Mouse (Mus musculus) liver, embryonic 14.5 days (tissue): ENCODE measurements around the gene Ascc3. TPM values are rescaled to one million over a fixed set of nuclear protein-coding genes. Genes with fewer than 3 reads are reported as not detected.

ENCODE experiments used
- ATAC-seq: fragments of 200-750 bp; cut with Nextera tagmentation; 2 replicates; pipeline ENCODE4 v1.8.0; 2017; ENCODE audit warnings: moderate number of reproducible peaks, mild to moderate bottlenecking, moderate library complexity; ENCODE audit not compliant: insufficient read depth
- DNase-seq, 3 experiments: peaks; one replicate each; pipeline ENCODE4 v3.0.0-alpha.2; 2012 to 2013; ENCODE audit warnings: low read depth in 3 of 3, low spot score in 3 of 3
- H3K27ac ChIP-seq: fragments of 300-500 bp; sonication (generic); 2 replicates; pipeline ENCODE4 v1.5.1; 2014; ENCODE audit warnings: moderate library complexity, mild to moderate bottlenecking, control low read depth, inconsistent platforms
- H3K27me3 ChIP-seq: fragments of 300-500 bp; sonication (generic); 2 replicates; pipeline ENCODE4 v1.6.1; 2014; ENCODE audit warnings: mild to moderate bottlenecking, low read length, moderate library complexity; ENCODE audit not compliant: control insufficient read depth, insufficient read depth
- H3K36me3 ChIP-seq: fragments of 300-500 bp; sonication (generic); replicated peaks from 2 replicates; pipeline ENCODE4 v1.6.1; 2014; ENCODE audit warnings: low read depth; ENCODE audit not compliant: control insufficient read depth, insufficient read depth
- H3K4me1 ChIP-seq, 2 experiments: fragments of 200-500 bp in 1 of 2; fragments of 300-500 bp in 1 of 2; sonication (generic) in 1 of 2; replicated peaks; 2 replicates each; pipeline ENCODE4 v1.6.1; 2012 to 2014; ENCODE audit warnings: antibody characterized with exemption in 1 of 2, inconsistent platforms in 1 of 2, low read length in 1 of 2; ENCODE audit not compliant: control insufficient read depth in 2 of 2, insufficient read depth in 2 of 2
- H3K4me2 ChIP-seq: fragments of 300-500 bp; sonication (generic); 2 replicates; pipeline ENCODE4 v1.6.1; 2014; ENCODE audit warnings: low read depth, mild to moderate bottlenecking, control low read depth, moderate library complexity
- H3K4me3 ChIP-seq, 2 experiments: fragments of 200-500 bp in 1 of 2; fragments of 300-500 bp in 1 of 2; sonication (generic) in 1 of 2; 2 replicates each; pipeline ENCODE4 v1.5.1; 2012 to 2014; ENCODE audit warnings: low read depth in 2 of 2, low read length in 2 of 2, mild to moderate bottlenecking in 2 of 2, control low read depth in 1 of 2, inconsistent platforms in 1 of 2, moderate library complexity in 1 of 2; ENCODE audit not compliant: insufficient read depth in 1 of 2
- H3K9ac ChIP-seq: fragments of 300-500 bp; sonication (generic); replicated peaks from 2 replicates; pipeline ENCODE4 v1.6.1; 2014; ENCODE audit warnings: mild to moderate bottlenecking, control low read depth, moderate library complexity
- H3K9me3 ChIP-seq: fragments of 300-500 bp; sonication (generic); 2 replicates; pipeline ENCODE4 v1.6.1; 2016; ENCODE audit warnings: low read length, mixed read lengths; ENCODE audit not compliant: control insufficient read depth
- CTCF ChIP-seq: IDR thresholded peaks from 2 replicates; pipeline ENCODE4 v1.5.1; 2016; ENCODE audit warnings: antibody characterized with exemption, low read depth, control low read depth
- EP300 ChIP-seq: IDR thresholded peaks from 2 replicates; pipeline ENCODE4 v1.6.1; 2016; ENCODE audit warnings: antibody characterized with exemption, low read depth
- WGBS: fragments of 180-500 bp; shearing (Covaris S2); extraction: QIAGEN DNeasy Blood & Tissue Kit; methylation state at CpG from one replicate; pipeline ENCODE4 v1.1.7; 2014; ENCODE audit not compliant: insufficient replicate concordance; 5-methylcytosine and 5-hydroxymethylcytosine counted together
- polyA plus RNA-seq, 2 experiments: library from polyadenylated mRNA; depleted of rRNA in 1 of 2; stranded (reverse) in 1 of 2; unstranded in 1 of 2; fragments of >200 nt; fragmentation: Nextera tagmentation in 1 of 2; extraction: Ambion mirVana in 1 of 2; gene quantifications; 2 replicates each; pipeline versions ENCODE4 v1.2.1 to v1.2.3; 2012 to 2014

The Ascc3 gene
- polyA plus RNA-seq, 2 experiments, result 12.2 to 13.7 TPM

GRCm38 (mm10) chr10:50773846-50774245 is 181.4 kb downstream of the Ascc3 start:
- no peak for TF ChIP-seq CTCF
- no peak for TF ChIP-seq EP300
- Histone ChIP-seq H3K4me2 (no peak overlapping the region), H3K4me1 (no peaks in the 10 kb centered on the region), H3K9me3 (no peaks in the 10 kb centered on the region), H3K27ac (no peak overlapping the region), H3K4me3 (no peak overlapping the region), H3K36me3 (no peaks in the 10 kb centered on the region), H3K9ac (no peak overlapping the region), H3K27me3 (no peaks in the 10 kb centered on the region)
- WGBS, result 82% methylated on average over 2 of the region's 2 CpGs
- DNase-seq, result no peak
- ATAC-seq, result no peak

GRCm38 (mm10) chr10:50792840-50793239 is 200.4 kb downstream of the Ascc3 start:
- TF ChIP-seq CTCF (no peak), EP300 (no peak)
- Histone ChIP-seq H3K9me3 (no peaks in the 10 kb centered on the region), H3K27me3 (no peaks in the 10 kb centered on the region), H3K27ac (no peak overlapping the region), H3K36me3 (no peaks in the 10 kb centered on the region), H3K4me2 (no peak overlapping the region), H3K4me1 (no peaks in the 10 kb centered on the region), H3K9ac (no peak overlapping the region), H3K4me3 (no peak overlapping the region)
- no peak for DNase-seq
- WGBS, result 73% methylated on average over 5 of the region's 5 CpGs
- no peak for ATAC-seq

GRCm38 (mm10) chr10:50801594-50801993 is 209.1 kb downstream of the Ascc3 start:
- Histone ChIP-seq H3K9ac (no peak overlapping the region), H3K27ac (no peak overlapping the region), H3K4me1 (no peaks in the 10 kb centered on the region), H3K27me3 (no peaks in the 10 kb centered on the region), H3K9me3 (no peaks in the 10 kb centered on the region), H3K4me3 (no peak overlapping the region), H3K4me2 (no peak overlapping the region), H3K36me3 (no peaks in the 10 kb centered on the region)
- DNase-seq, result no peak
- TF ChIP-seq EP300 (no peak), CTCF (no peak)
- ATAC-seq, result no peak
- WGBS, result 54% methylated on average over 2 of the region's 2 CpGs

GRCm38 (mm10) chr10:50802380-50802779 is 209.9 kb downstream of the Ascc3 start:
- 76% methylated on average over 2 of the region's 2 CpGs for WGBS
- no peaks in the 10 kb centered on the region for H3K4me1 ChIP-seq
- TF ChIP-seq EP300, result no peak
- no peak for TF ChIP-seq CTCF
- H3K9me3 ChIP-seq, result no peaks in the 10 kb centered on the region
- H3K9ac ChIP-seq, result no peak overlapping the region
- H3K36me3 ChIP-seq, result no peaks in the 10 kb centered on the region
- no peak overlapping the region for H3K4me3 ChIP-seq
- no peaks in the 10 kb centered on the region for H3K27me3 ChIP-seq
- DNase-seq (no peak), ATAC-seq (no peak)
- H3K27ac ChIP-seq, result no peak overlapping the region
- no peak overlapping the region for H3K4me2 ChIP-seq

GRCm38 (mm10) chr10:50806166-50806565 is 213.7 kb downstream of the Ascc3 start:
- Histone ChIP-seq H3K27me3 (no peaks in the 10 kb centered on the region), H3K4me2 (no peak overlapping the region), H3K9me3 (no peaks in the 10 kb centered on the region), H3K27ac (no peak overlapping the region), H3K4me3 (no peak overlapping the region), H3K9ac (no peak overlapping the region), H3K36me3 (no peaks in the 10 kb centered on the region), H3K4me1 (no peaks in the 10 kb centered on the region)
- no peak for TF ChIP-seq EP300
- no peak for TF ChIP-seq CTCF
- 75% methylated on average over 2 of the region's 2 CpGs for WGBS
- no peak for ATAC-seq
- DNase-seq, result no peak
